Mouse (Mus musculus) T-helper 2 cell (primary cell): ENCODE measurements at regions not wholly inside any gene's neighbourhood (a gene's known extent, or its start where the extent isn't known, plus 50 kb on each side); places are given as distances from the start of the nearest gene placed in this dataset.
"Not testable (repeated sequence)": the region's sequence is repeated elsewhere in the genome, so short reads cannot be mapped to it uniquely, and the experiment has no call there.

ENCODE experiments used
- in situ Hi-C: fragments of 300-600 bp; cut with MboI, MseI; formaldehyde crosslinking; loops from one replicate; pipeline ENCODE4 v1.15.1; 2025; ENCODE audit warnings: high pct_unique_total_duplicates

GRCm38 (mm10) chr10:20891426-20891825, 60.9 kb upstream of the Ahi1 start:
- in situ Hi-C loops = no loop called here

- in situ Hi-C loops = no loop called here
These were observed 68.7 kb upstream of the Ahi1 start for GRCm38 (mm10) chr10:20883618-20884017.

GRCm38 (mm10) chr10:20882599-20882998, 69.7 kb upstream of the Ahi1 start:
- in situ Hi-C loops = no loop called here

GRCm38 (mm10) chr10:20880251-20880650, 72.1 kb upstream of the Ahi1 start:
- in situ Hi-C loops = no loop called here

GRCm38 (mm10) chr10:20879482-20879881, 72.9 kb upstream of the Ahi1 start:
- in situ Hi-C loops = no loop called here

- in situ Hi-C loops = loop anchor here (10.0 kb wide), 1 partner anchor 688 kb away; no protein-coding TSS in a partner anchor
These were observed 85.3 kb upstream of the Ahi1 start for GRCm38 (mm10) chr10:20867076-20867475.

GRCm38 (mm10) chr10:20865031-20865430, 87.3 kb upstream of the Ahi1 start:
- in situ Hi-C loops = loop anchor here (10.0 kb wide), 1 partner anchor 690 kb away; no protein-coding TSS in a partner anchor

GRCm38 (mm10) chr10:20857413-20857812, 94.9 kb upstream of the Ahi1 start:
- in situ Hi-C loops = no loop called here

GRCm38 (mm10) chr10:20854621-20855363, 97.6 kb upstream of the Ahi1 start:
- in situ Hi-C loops = no loop called here

- in situ Hi-C loops = no loop called here
These were observed 105.1 kb upstream of the Ahi1 start for GRCm38 (mm10) chr10:20847287-20847686.

GRCm38 (mm10) chr10:20843277-20843676, 109.1 kb upstream of the Ahi1 start:
- in situ Hi-C loops = no loop called here

- in situ Hi-C loops = no loop called here
These were observed 110.2 kb upstream of the Ahi1 start for GRCm38 (mm10) chr10:20842131-20842530.

GRCm38 (mm10) chr10:20841430-20842040, 110.8 kb upstream of the Ahi1 start:
- in situ Hi-C loops = no loop called here

- in situ Hi-C loops = no loop called here
These were observed 113.5 kb upstream of the Ahi1 start for GRCm38 (mm10) chr10:20838685-20839425.

GRCm38 (mm10) chr10:20836816-20837215, 111.9 kb upstream of the Pde7b start:
- in situ Hi-C loops = not testable (repeated sequence)

- in situ Hi-C loops = no loop called here
These were observed 110.1 kb upstream of the Pde7b start for GRCm38 (mm10) chr10:20834806-20835575.

- in situ Hi-C loops = no loop called here
These were observed 103.4 kb upstream of the Pde7b start for GRCm38 (mm10) chr10:20828304-20828703.

- in situ Hi-C loops = no loop called here
These were observed 102.6 kb upstream of the Pde7b start for GRCm38 (mm10) chr10:20827473-20827872.

- in situ Hi-C loops = no loop called here
These were observed 93.7 kb upstream of the Pde7b start for GRCm38 (mm10) chr10:20818548-20818947.

GRCm38 (mm10) chr10:20799792-20800191, 74.9 kb upstream of the Pde7b start:
- in situ Hi-C loops = no loop called here

GRCm38 (mm10) chr10:20798400-20798799, 73.5 kb upstream of the Pde7b start:
- in situ Hi-C loops = no loop called here

- in situ Hi-C loops = no loop called here
These were observed 69.1 kb upstream of the Pde7b start for GRCm38 (mm10) chr10:20793956-20794355.
